Mouse (Mus musculus) neural tube, embryonic 10.5 days (tissue): ENCODE results near the gene Tcfl5.

ENCODE experiments used
- DNase-seq: peaks from one replicate; pipeline ENCODE4 v3.0.0-alpha.2; 2017; ENCODE audit warnings: low spot score; ENCODE audit errors: extremely low spot score

Tcfl5 gene

DNA sequence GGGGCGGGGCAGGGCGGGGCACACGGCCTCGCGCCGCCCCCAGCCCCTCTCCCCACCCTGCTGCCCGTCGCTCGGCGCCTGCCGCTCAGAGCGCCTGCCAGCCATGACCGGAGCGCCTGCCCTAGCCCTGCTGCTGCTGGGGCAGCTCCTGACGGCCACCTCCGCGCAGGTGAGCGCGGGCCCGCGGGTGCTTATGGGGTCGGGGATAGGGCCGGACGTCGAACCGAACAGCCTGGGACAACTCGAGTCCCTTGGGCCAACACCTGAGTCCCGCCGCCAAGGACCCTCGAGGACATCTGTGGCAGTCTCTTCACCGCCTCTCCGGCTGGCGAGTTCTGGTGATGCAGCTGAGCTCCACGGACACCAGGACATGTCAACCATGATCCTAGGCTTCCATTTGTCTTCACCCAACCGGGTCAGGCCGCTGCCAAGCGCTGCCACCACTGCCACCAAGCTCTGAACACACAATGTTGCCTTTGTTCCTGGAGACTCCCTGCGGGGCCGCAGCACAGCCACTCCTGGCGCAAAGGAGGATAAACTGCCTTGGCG is 44.3 kb downstream of the Tcfl5 start:
- DNase-seq = peak; percentile 51

DNA sequence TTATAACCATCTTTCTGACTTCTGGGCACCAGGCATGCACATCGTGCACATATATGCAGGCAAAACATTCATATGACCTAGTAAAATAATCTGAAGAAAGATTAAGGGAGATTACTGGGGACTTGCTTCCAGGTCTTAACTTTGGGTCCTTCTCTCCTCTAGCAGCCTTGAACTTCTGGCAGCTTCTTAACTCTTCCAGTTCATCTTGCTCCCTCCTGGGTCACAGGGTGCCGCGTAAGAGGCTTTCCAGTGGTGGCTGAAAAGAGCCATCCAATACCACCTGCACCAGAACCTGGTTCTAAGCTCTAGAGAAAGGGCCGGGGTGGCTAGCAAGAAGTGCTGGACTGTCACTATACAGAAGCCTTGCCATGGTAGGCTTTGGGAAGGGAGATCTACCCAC is 45.0 kb downstream of the Tcfl5 start, which contains the start of gene Col9a3:
Gene Col9a3 (plus strand): TSS at position 301 of the 400 bp plus-strand sequence.
- DNase-seq = no peak

DNA sequence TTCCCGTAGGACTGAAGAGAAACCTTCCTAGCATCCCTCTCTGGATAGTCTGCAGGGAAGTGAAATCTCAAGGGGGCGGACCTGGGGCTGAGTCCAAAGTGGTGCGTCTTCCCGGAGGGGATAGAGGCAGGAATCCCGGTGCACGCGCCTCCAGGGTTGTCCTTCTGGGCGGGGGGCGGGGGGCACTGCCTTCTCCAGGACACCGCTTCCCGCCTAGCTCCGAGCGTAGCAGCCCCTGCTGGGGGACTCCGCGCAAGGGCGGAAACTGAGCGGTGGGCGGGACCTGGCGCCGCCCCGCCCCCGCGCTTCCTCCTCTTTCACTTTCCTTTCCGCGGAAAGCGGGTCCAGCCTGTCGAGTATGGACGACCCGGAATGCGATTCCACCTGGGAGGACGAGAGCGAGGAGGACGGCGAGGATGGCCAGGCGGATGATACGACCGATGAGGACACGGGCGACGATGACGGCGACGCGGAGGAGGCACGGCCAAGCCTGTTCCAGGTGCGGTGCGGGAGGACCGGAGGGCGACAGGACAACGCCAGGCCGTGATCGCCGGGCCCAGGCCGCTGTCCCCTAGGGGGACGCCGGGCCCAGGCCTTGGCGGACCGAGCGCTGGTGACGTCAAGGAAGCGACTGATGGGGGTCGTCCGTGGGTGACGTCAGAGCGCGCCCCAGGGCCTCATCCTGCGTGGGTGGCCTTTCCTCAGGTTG is 53.2 kb downstream of the Tcfl5 start, which contains the start of gene Ogfr:
Gene Ogfr (plus strand): TSS at position 123 of the 709 bp plus-strand sequence.
- peak; percentile 89 for DNase-seq

DNA sequence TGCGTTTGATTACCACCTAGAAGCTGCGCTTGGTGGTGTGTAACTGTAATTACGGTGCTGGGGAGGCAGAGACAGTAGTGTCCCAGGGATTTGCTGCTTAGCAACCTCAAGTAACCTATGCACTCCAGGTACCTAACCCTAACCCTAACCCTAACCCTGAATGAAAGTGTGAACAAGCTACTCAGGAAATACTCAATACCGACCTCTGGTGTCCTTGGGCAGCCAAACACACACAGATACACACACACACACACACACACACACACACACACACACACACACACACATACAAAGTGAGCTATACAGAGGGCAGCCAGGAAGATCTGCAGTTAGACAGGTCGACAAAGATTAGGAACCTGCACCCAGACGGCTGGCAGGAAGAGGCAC is 53.8 kb downstream of the Tcfl5 start:
- no peak for DNase-seq

DNA sequence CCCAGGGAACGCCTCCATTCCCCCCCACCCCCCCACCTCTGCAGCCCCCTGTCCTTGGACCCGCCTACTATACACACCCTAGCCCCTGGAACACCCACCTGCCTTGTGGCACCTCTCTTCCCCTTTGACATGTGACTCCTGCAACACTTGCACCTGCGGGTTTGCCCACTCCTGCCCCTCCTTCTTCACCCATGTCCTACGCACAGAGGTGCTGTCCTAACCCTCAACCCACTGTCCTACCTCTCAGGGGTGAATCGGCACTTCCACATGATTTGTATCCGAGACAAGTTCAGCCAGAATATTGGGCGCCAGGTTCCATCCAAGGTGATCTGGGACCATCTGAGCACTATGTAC is 59.4 kb downstream of the Tcfl5 start:
- no peak for DNase-seq

DNA sequence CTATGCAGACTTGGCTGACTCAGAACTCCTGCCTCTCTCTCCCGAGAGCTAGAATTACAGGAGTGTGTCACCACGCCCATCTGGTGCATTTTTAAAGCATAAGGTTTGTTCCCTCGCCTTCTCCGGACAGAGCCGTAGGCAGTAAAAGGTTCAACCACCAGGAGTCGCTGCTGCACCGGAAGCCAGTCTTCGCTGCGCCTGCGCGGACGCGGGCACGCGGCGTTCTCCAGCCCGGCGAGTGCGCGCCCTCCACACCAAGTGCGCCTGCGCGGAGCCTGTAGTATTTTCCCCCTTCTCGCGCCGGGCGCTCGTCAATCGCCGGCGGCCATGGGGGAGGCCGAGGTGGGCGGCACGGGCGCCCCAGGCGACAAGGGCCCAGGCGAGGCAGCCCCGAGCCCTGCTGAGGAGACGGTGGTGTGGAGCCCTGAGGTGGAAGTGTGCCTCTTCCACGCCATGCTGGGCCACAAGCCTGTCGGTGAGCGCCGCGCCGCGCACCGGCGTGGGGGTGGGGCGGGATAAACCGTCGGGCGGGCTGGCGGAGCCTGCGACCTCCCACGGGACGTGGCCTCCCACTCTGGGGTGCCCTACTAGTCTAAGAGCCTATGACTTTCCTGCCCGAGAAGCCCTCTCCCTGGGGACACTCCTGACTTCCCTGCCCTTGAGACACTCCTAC is 59.9 kb downstream of the Tcfl5 start:
- DNase-seq = peak; percentile 99

DNA sequence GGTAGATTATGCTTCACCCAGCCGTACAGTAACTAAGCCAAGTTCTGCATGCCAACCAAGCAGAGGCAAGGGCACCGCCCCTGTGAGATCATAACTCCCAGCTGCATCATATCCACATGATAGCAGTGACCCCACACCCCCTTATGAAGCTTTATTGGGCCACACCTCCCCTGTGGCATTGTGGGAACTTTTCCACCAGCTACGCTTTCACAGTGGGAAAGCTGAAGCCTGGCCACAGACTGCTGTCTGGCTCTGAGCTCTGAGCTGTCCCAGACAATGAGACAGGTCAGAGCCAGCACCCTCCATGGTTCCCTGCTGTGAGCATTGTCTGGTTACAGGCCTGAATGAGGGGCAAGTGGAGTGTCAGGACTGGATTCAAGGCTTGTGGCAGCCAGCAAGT is 61.5 kb downstream of the Tcfl5 start, which contains the start of gene Mrgbp:
Gene Mrgbp (plus strand): TSS at position 303 of the 400 bp plus-strand sequence.
- DNase-seq = no peak

DNA sequence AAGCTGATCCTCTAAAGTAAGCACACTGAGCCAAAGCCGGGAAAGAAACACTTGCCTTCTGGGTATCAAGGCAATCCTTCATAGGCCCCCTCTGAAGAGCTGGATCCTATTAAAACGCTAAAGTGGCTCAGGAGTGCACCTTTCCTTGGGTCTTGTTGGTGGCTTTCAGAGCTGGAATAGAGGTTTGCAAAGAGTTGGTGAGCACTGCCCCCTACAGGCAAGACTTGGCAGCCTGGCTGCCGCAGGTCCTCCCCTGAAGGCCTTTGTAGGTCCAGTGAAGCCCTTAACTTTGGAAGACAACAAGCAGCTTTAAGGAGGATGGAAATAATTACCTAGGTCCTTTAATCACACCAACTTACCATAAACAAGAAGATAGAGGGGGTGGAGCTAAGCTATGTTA is 63.8 kb downstream of the Tcfl5 start:
- DNase-seq = peak; percentile 78

DNA sequence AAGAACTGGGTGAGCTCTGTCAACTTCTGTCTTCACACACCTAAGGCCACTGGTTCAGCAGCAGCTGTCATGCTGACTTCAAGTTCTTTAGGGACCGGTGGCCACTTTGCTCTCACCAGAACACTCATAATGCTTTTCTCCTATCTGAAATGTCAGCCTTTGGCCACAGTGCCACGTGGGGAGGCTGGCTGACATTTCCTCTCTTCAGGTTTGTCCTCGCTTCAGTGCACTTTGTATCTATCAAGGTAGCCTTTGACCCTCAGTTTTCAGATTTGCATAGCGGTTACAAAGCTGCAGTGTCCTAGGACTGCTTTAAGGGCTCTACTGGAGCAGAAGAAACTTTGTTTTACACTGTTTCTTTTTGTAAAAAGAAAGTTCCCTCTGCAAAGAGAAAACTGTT is 66.0 kb downstream of the Tcfl5 start:
- DNase-seq = no peak
